Mouse (Mus musculus): ENCODE data around the gene Angptl7.

DNA sequence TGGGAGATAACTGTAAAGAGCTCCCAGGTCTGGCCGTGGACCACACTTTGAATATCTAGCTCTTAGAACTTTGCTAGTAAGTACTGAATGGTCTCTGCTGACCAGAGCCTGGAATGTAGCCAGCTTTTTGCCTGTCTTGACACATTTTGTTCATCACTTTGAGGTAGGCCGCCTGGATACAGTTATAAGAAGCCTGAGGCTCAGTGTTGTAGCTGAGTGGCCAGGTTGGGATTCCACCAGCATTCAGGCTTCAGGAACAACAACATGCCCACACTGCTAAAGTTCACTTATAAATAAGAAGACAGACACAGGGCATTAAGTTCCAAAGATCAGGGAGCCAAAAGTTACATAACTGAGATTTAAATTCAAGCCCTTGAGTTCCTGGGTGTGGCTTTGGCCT lies 12.4 kb downstream of the Angptl7 start:
- TF ChIP-seq CTCF (IDR thresholded peaks at IDR 0.05; ENCODE audit: low read depth) (no peak), EP300 (IDR thresholded peaks at IDR 0.05; ENCODE audit: low read depth) (no peak)

Measured in heart, postnatal 0 days (tissue).